Mouse (Mus musculus): ENCODE data around the gene Rbm17. TPM values are rescaled to one million over a fixed set of nuclear protein-coding genes. Genes with fewer than 3 reads are reported as not detected.

The Rbm17 gene
- polyA plus RNA-seq, 1 experiment from 2014 or later: 76.9 TPM

DNA sequence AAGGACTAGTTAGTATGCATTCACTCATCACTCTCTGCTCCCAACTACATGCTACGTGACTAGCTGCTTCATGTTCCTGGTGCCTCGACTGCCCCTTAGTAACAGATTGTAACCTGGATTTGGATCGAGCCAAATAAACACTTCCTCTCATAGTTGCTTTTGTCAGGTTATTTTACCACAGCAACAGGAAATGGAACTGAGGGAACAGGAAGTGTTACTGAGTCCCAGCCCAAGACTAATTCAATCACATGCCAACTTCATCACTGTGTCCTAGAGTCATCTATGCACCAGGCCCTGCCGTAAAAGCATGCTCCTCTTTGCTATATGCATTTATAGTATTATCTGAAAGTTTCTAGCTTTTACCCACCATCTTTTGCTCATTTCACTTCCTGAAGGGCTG lies 16.0 kb downstream of the Rbm17 start:
- ATAC-seq (ENCODE audit: low read depth) (no peak), DNase-seq (no peak)
- 74% methylated on average over 4 of the region's 4 CpGs for WGBS (ENCODE audit: insufficient replicate concordance)
- Histone ChIP-seq H3K4me2 (no peak overlapping the region), H3K9ac (no peak overlapping the region), H3K36me3 (peaks cover 95% of the 10 kb centered on the region), H3K4me1 (replicated peaks) (no peaks in the 10 kb centered on the region), H3K27me3 (no peaks in the 10 kb centered on the region), H3K27ac (no peak overlapping the region), H3K9me3 (replicated peaks) (no peaks in the 10 kb centered on the region), H3K4me3 (replicated peaks) (no peak overlapping the region)

DNA sequence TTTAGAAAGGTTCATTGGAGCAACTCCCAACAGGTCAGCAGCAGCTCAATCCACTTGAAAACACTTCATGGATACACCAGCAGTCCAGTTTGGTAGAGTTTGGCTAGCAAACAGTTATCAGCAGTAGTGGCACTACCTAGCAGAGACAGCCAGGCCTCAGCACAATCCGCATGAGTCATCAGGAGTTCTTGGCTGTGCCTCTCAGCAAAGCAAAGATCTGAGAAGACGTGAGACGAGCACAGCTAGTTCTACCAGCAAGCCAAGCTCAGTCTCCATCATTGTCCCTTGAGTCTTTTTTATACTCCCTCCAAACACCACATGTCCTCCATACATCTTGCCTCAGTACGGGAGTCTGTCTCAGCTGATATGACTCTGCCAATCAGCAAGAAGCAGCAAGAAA lies 24.6 kb downstream of the Rbm17 start:
- no peaks in the 10 kb centered on the region for H3K4me1 ChIP-seq (replicated peaks)
- H3K27me3 ChIP-seq: no peaks in the 10 kb centered on the region
- H3K27ac ChIP-seq: no peak overlapping the region
- ATAC-seq (ENCODE audit: low read depth): no peak
- peaks cover 21% of the 10 kb centered on the region for H3K36me3 ChIP-seq
- H3K4me3 ChIP-seq (replicated peaks): no peak overlapping the region
- no peak overlapping the region for H3K9ac ChIP-seq
- H3K9me3 ChIP-seq (replicated peaks): no peaks in the 10 kb centered on the region
- WGBS (ENCODE audit: insufficient replicate concordance): 81% methylated on average over 4 of the region's 4 CpGs
- DNase-seq: no peak
- no peak overlapping the region for H3K4me2 ChIP-seq

DNA sequence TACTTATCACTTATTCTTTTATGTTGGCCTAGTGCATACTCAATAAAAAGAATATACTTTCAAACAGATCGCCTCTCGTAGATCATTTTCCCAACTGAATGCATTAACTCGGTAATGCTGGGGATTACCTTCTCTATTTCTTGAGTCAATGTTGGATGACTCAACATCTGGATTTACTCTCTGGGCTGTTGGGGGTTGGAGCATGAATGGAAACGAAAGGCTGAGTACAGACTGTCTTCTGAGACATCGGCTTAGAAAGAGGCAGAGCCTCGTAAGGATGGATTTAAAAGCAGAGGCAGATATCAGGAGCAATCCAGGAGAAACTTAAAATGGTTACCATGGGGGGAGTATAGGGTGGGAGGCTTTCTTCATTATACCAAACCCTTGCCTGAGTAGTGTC lies 25.8 kb downstream of the Rbm17 start:
- H3K27me3 ChIP-seq: no peaks in the 10 kb centered on the region
- H3K9me3 ChIP-seq (replicated peaks): no peaks in the 10 kb centered on the region
- H3K4me3 ChIP-seq (replicated peaks): no peak overlapping the region
- H3K36me3 ChIP-seq: peaks cover 11% of the 10 kb centered on the region
- WGBS (ENCODE audit: insufficient replicate concordance): 74% methylated on average over 6 of the region's 6 CpGs
- no peak overlapping the region for H3K27ac ChIP-seq
- no peak for ATAC-seq (ENCODE audit: low read depth)
- no peaks in the 10 kb centered on the region for H3K4me1 ChIP-seq (replicated peaks)
- no peak overlapping the region for H3K4me2 ChIP-seq
- no peak for DNase-seq
- H3K9ac ChIP-seq: no peak overlapping the region

DNA sequence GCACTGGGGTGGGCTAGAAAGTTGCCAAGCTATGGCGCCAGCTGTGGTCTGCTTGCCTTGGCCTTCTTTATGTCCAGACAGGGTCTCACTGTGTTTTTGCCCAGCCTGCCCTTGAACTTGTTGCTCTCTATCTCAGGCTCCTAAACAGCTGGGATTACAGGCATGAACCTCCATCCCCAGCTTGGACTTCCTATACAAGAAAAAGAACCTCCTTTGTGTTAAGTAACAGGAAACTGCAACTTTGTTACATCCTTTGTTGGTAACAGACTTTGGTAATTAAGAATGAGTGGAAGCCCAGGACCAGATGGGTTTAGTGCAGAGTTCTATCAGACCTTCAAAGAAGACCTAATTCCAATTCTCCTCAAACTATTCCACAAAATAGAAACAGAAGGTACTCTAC lies 30.3 kb downstream of the Rbm17 start:
- no peaks in the 10 kb centered on the region for H3K36me3 ChIP-seq
- H3K4me2 ChIP-seq: no peak overlapping the region
- no peaks in the 10 kb centered on the region for H3K27me3 ChIP-seq
- no peak overlapping the region for H3K9ac ChIP-seq
- H3K27ac ChIP-seq: no peak overlapping the region
- ATAC-seq (ENCODE audit: low read depth) (no peak), DNase-seq (no peak)
- H3K4me1 ChIP-seq (replicated peaks): no peaks in the 10 kb centered on the region
- 72% methylated on average over 1 of the region's 1 CpGs for WGBS (ENCODE audit: insufficient replicate concordance)
- H3K4me3 ChIP-seq (replicated peaks): no peak overlapping the region
- H3K9me3 ChIP-seq (replicated peaks): no peaks in the 10 kb centered on the region

DNA sequence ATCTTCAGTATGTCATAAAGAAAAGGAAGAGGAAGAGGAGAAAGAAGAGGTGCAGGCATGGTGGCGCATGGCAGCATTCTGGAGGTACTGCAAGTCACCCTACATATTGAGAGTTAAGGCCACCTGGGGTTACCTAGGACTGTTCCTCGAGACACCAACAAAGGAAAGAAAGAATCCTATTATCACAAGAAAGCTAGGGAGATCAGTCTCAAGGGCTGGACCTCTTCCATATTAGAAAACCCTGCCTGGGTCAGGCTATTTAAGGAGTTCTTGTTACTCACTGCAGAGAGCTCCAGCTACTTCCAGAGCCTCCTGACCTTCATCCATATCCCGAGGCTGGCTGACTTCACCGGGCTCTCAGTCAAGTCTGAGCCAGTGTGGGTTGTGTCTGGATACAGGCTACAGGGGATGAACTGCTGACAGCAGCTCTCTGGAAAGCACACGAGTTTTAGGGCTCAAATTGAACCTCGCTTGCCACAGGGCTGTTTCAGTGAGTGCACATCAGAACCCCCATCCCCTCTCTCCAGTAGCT lies 32.9 kb downstream of the Rbm17 start:
- DNase-seq: no peak
- 45% methylated on average over 6 of the region's 6 CpGs for WGBS (ENCODE audit: insufficient replicate concordance)
- H3K4me3 ChIP-seq (replicated peaks): no peak overlapping the region

DNA sequence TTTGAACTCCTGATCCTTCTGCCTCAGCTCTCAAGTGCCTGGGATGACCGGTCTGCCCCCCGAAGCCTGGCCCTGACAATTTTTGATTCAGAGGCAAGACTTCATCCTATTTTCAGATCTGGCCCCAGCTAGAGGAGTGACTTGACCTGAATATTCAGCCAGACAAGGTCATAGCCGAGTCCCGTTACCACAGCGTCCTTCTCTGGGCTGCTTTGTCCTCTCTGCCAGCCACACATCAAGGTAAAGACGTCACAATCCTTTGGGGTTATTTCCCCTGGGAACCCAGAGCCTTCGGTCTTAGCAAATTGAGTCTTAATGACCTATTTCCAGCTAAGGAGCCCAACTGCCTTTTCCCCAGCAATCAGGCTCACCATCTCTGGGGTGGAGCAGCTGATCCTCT lies 35.5 kb downstream of the Rbm17 start:
- Histone ChIP-seq H3K4me3 (replicated peaks) (no peak overlapping the region), H3K27ac (no peak overlapping the region), H3K36me3 (no peaks in the 10 kb centered on the region), H3K27me3 (no peaks in the 10 kb centered on the region), H3K4me2 (no peak overlapping the region), H3K9ac (no peak overlapping the region), H3K4me1 (replicated peaks) (no peaks in the 10 kb centered on the region), H3K9me3 (replicated peaks) (no peaks in the 10 kb centered on the region)
- WGBS (ENCODE audit: insufficient replicate concordance): 75% methylated on average over 7 of the region's 7 CpGs
- DNase-seq (no peak), ATAC-seq (ENCODE audit: low read depth) (no peak)

More for the DNA sequence above, 32.9 kb downstream of the Rbm17 start:
- no peak for ATAC-seq (ENCODE audit: low read depth)
- H3K9me3 ChIP-seq (replicated peaks): no peaks in the 10 kb centered on the region
- no peak overlapping the region for H3K9ac ChIP-seq
- no peaks in the 10 kb centered on the region for H3K36me3 ChIP-seq
- no peaks in the 10 kb centered on the region for H3K27me3 ChIP-seq
- H3K4me2 ChIP-seq: no peak overlapping the region
- no peaks in the 10 kb centered on the region for H3K4me1 ChIP-seq (replicated peaks)
- H3K27ac ChIP-seq: no peak overlapping the region

DNA sequence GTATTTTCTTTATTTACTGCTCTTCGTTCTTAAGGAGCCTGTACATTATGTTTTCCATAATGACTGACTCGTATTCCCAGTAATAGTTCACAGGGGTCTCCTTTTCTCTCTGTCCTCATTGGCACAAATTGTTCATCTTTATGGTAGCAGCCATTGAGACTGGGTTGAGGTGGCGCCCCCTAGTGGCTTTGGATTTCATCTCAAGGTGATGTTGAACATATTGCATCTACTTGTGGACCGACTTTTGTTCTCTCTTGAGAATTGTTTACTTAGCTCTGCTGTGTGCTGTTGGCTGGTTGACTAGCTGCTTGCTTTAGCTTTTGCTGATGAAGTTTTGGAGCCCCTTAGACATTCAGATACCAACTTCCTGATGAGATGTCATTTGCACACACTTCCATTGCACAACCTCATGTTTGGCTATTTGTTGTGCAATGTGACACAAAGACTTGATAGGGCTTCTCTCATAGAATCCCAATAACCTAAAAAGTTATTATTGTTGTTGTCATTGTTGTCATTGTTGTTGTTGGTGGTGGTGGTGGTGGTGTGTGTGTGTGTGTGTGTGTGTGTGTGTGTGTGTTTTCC lies 36.1 kb downstream of the Rbm17 start:
- H3K27me3 ChIP-seq: no peaks in the 10 kb centered on the region
- no peak for DNase-seq
- H3K4me1 ChIP-seq (replicated peaks): no peaks in the 10 kb centered on the region
- H3K36me3 ChIP-seq: no peaks in the 10 kb centered on the region
- H3K4me2 ChIP-seq: no peak overlapping the region
- H3K4me3 ChIP-seq (replicated peaks): no peak overlapping the region
- WGBS (ENCODE audit: insufficient replicate concordance): 41% methylated on average over 4 of the region's 4 CpGs
- H3K27ac ChIP-seq: no peak overlapping the region
- H3K9me3 ChIP-seq (replicated peaks): no peaks in the 10 kb centered on the region
- no peak overlapping the region for H3K9ac ChIP-seq
- ATAC-seq (ENCODE audit: low read depth): no peak

DNA sequence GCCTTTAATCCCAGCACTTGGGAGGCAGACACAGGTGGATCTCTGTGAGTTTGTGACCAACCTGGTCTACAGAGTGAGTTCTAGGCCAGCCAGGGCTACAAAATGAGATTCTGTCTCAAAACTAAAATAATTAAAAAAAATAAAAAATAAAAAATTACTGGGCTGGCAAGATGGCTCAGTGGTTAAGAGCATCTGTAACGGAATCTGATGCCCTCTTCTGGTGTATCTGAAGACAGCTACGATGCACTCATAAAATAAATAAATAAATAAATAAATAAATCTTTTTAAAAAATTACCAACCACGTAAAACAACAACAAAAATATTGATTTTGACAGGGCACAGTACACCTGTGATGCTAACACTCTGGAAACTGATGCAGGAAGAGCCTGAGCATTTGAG lies 37.1 kb downstream of the Rbm17 start:
- no peak overlapping the region for H3K4me2 ChIP-seq
- no peak overlapping the region for H3K4me3 ChIP-seq (replicated peaks)
- no peak for DNase-seq
- ATAC-seq (ENCODE audit: low read depth): no peak
- no peaks in the 10 kb centered on the region for H3K9me3 ChIP-seq (replicated peaks)
- H3K27ac ChIP-seq: no peak overlapping the region
- no peaks in the 10 kb centered on the region for H3K4me1 ChIP-seq (replicated peaks)
- H3K9ac ChIP-seq: no peak overlapping the region
- no peaks in the 10 kb centered on the region for H3K27me3 ChIP-seq
- H3K36me3 ChIP-seq: no peaks in the 10 kb centered on the region
- 74% methylated on average over 3 of the region's 3 CpGs for WGBS (ENCODE audit: insufficient replicate concordance)

DNA sequence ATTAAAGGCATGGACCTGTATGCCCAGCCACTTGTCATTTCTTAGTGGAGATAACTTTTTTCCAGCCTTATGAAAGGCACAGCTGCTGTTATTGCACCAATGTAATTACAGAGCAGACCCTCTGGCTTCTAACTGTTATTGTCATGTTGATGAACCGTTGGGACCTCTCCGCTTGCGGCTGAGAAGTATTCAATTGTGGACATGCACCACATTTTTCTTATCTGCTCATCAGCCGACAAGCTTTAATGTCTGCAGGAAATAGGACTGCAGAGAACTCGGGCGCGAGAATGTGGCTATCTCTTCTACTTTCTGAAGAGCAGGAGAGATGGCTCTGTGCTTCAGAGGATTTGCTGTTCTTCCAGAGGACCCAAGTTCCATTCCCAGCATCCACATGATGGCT lies 37.7 kb downstream of the Rbm17 start:
- Histone ChIP-seq H3K4me2 (no peak overlapping the region), H3K36me3 (no peaks in the 10 kb centered on the region), H3K9me3 (replicated peaks) (no peaks in the 10 kb centered on the region), H3K4me1 (replicated peaks) (no peaks in the 10 kb centered on the region), H3K27ac (no peak overlapping the region), H3K4me3 (replicated peaks) (no peak overlapping the region), H3K9ac (no peak overlapping the region), H3K27me3 (no peaks in the 10 kb centered on the region)
- ATAC-seq (ENCODE audit: low read depth): no peak
- WGBS (ENCODE audit: insufficient replicate concordance): 16% methylated on average over 7 of the region's 7 CpGs
- DNase-seq: no peak

DNA sequence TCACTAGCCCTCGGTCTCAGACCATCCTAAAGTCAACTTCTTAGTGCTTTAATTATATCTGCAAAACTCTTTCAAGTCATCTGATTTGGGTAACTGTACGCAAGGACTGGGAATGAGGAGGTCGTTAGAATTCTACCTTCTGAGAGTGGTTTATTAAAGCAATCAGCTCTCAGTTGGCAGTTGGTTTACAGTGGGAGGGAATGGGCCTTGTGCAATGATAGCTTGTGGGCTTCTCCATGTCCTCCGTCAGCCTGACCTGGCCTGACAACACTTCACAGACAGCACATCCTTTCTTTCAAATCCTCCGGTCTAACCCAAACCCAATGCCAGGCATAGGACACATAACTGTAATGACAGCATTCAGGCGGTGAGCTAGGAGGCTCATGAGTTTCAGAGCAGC lies 39.2 kb downstream of the Rbm17 start:
- H3K27ac ChIP-seq: no peak overlapping the region
- WGBS (ENCODE audit: insufficient replicate concordance): 73% methylated on average over 6 of the region's 6 CpGs
- H3K4me2 ChIP-seq: no peak overlapping the region

DNA sequence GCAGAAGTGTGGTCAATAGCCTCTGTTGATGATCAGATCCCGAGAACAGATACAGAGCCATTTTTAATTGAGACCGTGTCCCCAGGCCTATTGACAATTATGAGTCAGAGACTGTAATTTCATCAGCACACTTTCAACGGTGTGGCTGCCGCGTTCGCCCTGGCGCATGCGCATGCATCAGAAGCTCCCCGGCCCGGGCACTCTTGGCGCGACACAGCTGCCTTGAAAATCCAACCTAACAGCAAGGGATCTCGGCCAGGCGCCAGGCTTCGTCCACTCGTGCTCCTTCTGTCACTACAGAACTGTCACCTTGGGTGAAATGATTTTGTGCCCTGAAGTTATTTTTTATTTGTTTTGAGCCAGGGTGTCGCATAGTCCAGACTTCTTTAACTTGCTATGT lies 40.7 kb downstream of the Rbm17 start:
- DNase-seq: no peak
- WGBS (ENCODE audit: insufficient replicate concordance): 81% methylated on average over 17 of the region's 17 CpGs

More for the DNA sequence above, 39.2 kb downstream of the Rbm17 start:
- Histone ChIP-seq H3K4me1 (replicated peaks) (no peaks in the 10 kb centered on the region), H3K4me3 (replicated peaks) (no peak overlapping the region), H3K9me3 (replicated peaks) (no peaks in the 10 kb centered on the region), H3K36me3 (no peaks in the 10 kb centered on the region), H3K9ac (no peak overlapping the region), H3K27me3 (no peaks in the 10 kb centered on the region)
- DNase-seq: no peak
- no peak for ATAC-seq (ENCODE audit: low read depth)

DNA sequence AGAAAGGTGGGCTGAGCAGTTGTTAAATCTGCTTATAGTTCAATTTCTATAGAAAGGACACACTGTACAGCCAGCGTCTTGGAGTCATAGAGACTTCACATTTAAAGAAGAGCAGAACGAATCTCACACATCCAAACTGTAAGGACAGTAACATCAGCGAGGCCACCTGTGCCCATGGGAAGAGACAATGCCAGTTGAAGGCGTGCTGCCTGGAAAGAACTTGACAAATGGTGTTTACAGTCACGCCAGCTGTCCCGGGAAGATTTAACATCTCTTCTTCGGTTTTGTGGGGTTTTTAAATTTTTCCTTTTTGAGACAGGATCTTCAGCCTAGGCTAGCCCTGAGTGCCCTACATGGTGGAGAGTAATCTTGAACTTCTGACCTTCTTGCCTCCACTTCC lies 45.3 kb downstream of the Rbm17 start:
- ATAC-seq (ENCODE audit: low read depth): no peak
- H3K27ac ChIP-seq: no peak overlapping the region
- H3K36me3 ChIP-seq: no peaks in the 10 kb centered on the region
- H3K4me2 ChIP-seq: no peak overlapping the region
- H3K4me1 ChIP-seq (replicated peaks): peaks cover 4% of the 10 kb centered on the region; the same call in 1 of the 2 replicates
- no peak overlapping the region for H3K4me3 ChIP-seq (replicated peaks)
- WGBS (ENCODE audit: insufficient replicate concordance): 72% methylated on average over 7 of the region's 7 CpGs
- H3K9me3 ChIP-seq (replicated peaks): no peaks in the 10 kb centered on the region
- H3K9ac ChIP-seq: no peak overlapping the region
- H3K27me3 ChIP-seq: peaks cover 14% of the 10 kb centered on the region
- no peak for DNase-seq

More for the DNA sequence above, 40.7 kb downstream of the Rbm17 start:
- Histone ChIP-seq H3K4me1 (replicated peaks) (no peaks in the 10 kb centered on the region), H3K4me2 (no peak overlapping the region), H3K9me3 (replicated peaks) (no peaks in the 10 kb centered on the region), H3K27ac (no peak overlapping the region), H3K4me3 (replicated peaks) (no peak overlapping the region), H3K36me3 (no peaks in the 10 kb centered on the region), H3K27me3 (no peaks in the 10 kb centered on the region), H3K9ac (no peak overlapping the region)
- ATAC-seq (ENCODE audit: low read depth): no peak
